Mouse (Mus musculus) hindbrain, postnatal 0 days (tissue): Measurements from ENCODE around the gene Pigr. TPM values are rescaled to one million over a fixed set of nuclear protein-coding genes. Genes with fewer than 3 reads are reported as not detected.

ENCODE experiments used
- ATAC-seq: fragments of 200-750 bp; cut with Nextera tagmentation; 2 replicates; pipeline ENCODE4 v1.8.0; 2017; ENCODE audit warnings: mild to moderate bottlenecking, moderate TSS enrichment, moderate library complexity
- DNase-seq: peaks from one replicate; pipeline ENCODE4 v3.0.0-alpha.2; 2015; ENCODE audit warnings: low spot score
- H3K27ac ChIP-seq: fragments of 300-500 bp; sonication (generic); 2 replicates; pipeline ENCODE4 v1.5.1; 2014; ENCODE audit warnings: mild to moderate bottlenecking
- H3K27me3 ChIP-seq: fragments of 300-500 bp; sonication (generic); 2 replicates; pipeline ENCODE4 v1.6.1; 2014; ENCODE audit warnings: low read length, mixed read lengths; ENCODE audit not compliant: insufficient read depth
- H3K36me3 ChIP-seq: fragments of 300-500 bp; sonication (generic); 2 replicates; pipeline ENCODE4 v1.6.1; 2014; ENCODE audit warnings: low read length, mixed read lengths; ENCODE audit not compliant: insufficient read depth
- H3K4me1 ChIP-seq: fragments of 300-500 bp; sonication (generic); 2 replicates; pipeline ENCODE4 v1.6.1; 2014; ENCODE audit warnings: antibody characterized with exemption, low read length, mixed read lengths; ENCODE audit not compliant: insufficient read depth
- H3K4me2 ChIP-seq: fragments of 300-500 bp; sonication (generic); 2 replicates; pipeline ENCODE4 v1.6.1; 2014; ENCODE audit warnings: low read depth, mild to moderate bottlenecking, low read length, moderate library complexity, mixed read lengths
- H3K4me3 ChIP-seq: fragments of 300-500 bp; sonication (generic); 2 replicates; pipeline ENCODE4 v1.5.1; 2014; ENCODE audit warnings: low read length
- H3K9ac ChIP-seq: fragments of 300-500 bp; sonication (generic); replicated peaks from 2 replicates; pipeline ENCODE4 v1.6.1; 2014; ENCODE audit warnings: mild to moderate bottlenecking, low read length, moderate library complexity, mixed read lengths
- H3K9me3 ChIP-seq: fragments of 300-500 bp; sonication (generic); 2 replicates; pipeline ENCODE4 v1.6.1; 2016; ENCODE audit warnings: low read length, mixed read lengths
- CTCF ChIP-seq: IDR thresholded peaks from 2 replicates; pipeline ENCODE4 v1.5.1; 2016; ENCODE audit warnings: antibody characterized with exemption, control low read depth, low read depth
- WGBS: fragments of 180-500 bp; shearing (Covaris S2); extraction: QIAGEN DNeasy Blood & Tissue Kit; methylation state at CpG from one replicate; pipeline ENCODE4 v1.1.7; 2014; 5-methylcytosine and 5-hydroxymethylcytosine counted together
- polyA plus RNA-seq: library from polyadenylated mRNA; unstranded; fragments of >200 nt; fragmentation: Nextera tagmentation; extraction: Ambion mirVana; gene quantifications from 2 replicates; pipeline ENCODE4 v1.2.1, GENCODE M21; 2015
- total RNA-seq: library from RNA; depleted of rRNA; stranded (reverse); fragments of >200 nt; gene quantifications from 2 replicates; pipeline ENCODE4 v1.2.3, GENCODE M21; 2014

Gene Pigr
- total and polyA plus RNA-seq, 2 experiments from 2014 or later = not detected

- 78% methylated on average over 6 of the region's 6 CpGs for WGBS
- H3K9ac ChIP-seq = no peak overlapping the region
- no peak overlapping the region for H3K4me3 ChIP-seq
- no peak overlapping the region for H3K27ac ChIP-seq
- H3K4me1 ChIP-seq = no peaks in the 10 kb centered on the region
- ATAC-seq = no peak
- no peak for TF ChIP-seq CTCF
- H3K9me3 ChIP-seq = no peaks in the 10 kb centered on the region
- no peaks in the 10 kb centered on the region for H3K27me3 ChIP-seq
- no peak overlapping the region for H3K4me2 ChIP-seq
- DNase-seq = no peak
- no peaks in the 10 kb centered on the region for H3K36me3 ChIP-seq
Observed at GRCm38 (mm10) chr1:130804279-130804678, 22.2 kb upstream of the Pigr start.

- 0 out of 2 replicates have a peak overlapping the region, but pooled peaks have one; percentile 1 for H3K4me2 ChIP-seq
- no peak for ATAC-seq
Observed at GRCm38 (mm10) chr1:130810906-130811305, 15.6 kb upstream of the Pigr start.

DNA sequence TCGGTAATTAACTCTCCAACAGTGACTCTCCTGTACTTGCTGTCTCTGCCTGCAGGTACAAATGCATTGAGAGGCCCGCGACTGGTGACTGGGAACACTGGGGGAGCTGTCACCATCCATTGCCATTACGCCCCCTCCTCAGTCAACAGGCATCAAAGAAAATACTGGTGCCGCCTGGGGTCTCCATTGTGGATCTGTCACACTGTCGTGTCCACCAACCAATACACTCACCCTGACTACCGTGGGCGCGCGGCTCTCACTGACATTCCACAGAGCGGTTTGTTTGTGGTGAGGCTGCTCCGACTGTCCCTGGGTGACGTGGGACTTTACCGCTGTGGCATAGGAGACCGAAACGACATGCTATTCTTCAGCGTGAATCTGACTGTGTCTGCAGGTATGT is 15.2 kb upstream of the Pigr start:
- 44% methylated on average over 17 of the region's 17 CpGs for WGBS

More at GRCm38 (mm10) chr1:130810906-130811305, 15.6 kb upstream of the Pigr start:
- H3K4me1 ChIP-seq = no peaks in the 10 kb centered on the region
- no peak overlapping the region for H3K4me3 ChIP-seq
- WGBS = 73% methylated on average over 3 of the region's 3 CpGs
- H3K27me3 ChIP-seq = no peaks in the 10 kb centered on the region
- no peaks in the 10 kb centered on the region for H3K9me3 ChIP-seq
- no peak for TF ChIP-seq CTCF
- no peak overlapping the region for H3K9ac ChIP-seq
- no peak for DNase-seq
- H3K27ac ChIP-seq = no peak overlapping the region
- H3K36me3 ChIP-seq = no peaks in the 10 kb centered on the region

DNA sequence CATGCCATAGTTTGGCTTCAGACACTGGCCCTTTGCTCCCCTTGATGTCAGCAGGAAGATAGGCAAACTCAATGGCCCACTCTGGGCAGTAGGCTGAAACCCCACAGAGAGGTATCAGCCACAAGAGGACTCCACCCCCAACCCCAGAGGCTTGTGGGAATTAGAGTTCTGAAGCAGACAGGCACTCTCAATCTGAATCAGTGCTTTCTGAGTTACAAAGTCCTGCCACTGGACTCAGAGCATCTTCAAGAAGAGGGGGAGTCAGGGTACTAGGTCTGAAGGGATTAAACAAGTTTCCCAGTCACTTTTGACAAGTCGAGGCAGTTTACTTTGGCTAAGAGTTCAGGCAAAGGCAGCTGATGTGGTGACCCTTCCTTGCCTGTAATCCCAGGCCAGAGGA is 6.7 kb upstream of the Pigr start:
- no peak for TF ChIP-seq CTCF
- H3K36me3 ChIP-seq = no peaks in the 10 kb centered on the region
- DNase-seq = no peak
- H3K27me3 ChIP-seq = no peaks in the 10 kb centered on the region
- no peak for ATAC-seq
- no peak overlapping the region for H3K27ac ChIP-seq
- H3K9me3 ChIP-seq = no peaks in the 10 kb centered on the region
- H3K9ac ChIP-seq = no peak overlapping the region
- H3K4me1 ChIP-seq = no peaks in the 10 kb centered on the region
- no peak overlapping the region for H3K4me3 ChIP-seq
- 80% methylated on average over 1 of the region's 1 CpGs for WGBS
- no peak overlapping the region for H3K4me2 ChIP-seq

More for the DNA sequence above, 15.2 kb upstream of the Pigr start:
- ATAC-seq (no peak), DNase-seq (no peak)
- Histone ChIP-seq H3K36me3 (no peaks in the 10 kb centered on the region), H3K9me3 (no peaks in the 10 kb centered on the region), H3K4me2 (0 out of 2 replicates have a peak overlapping the region, but pooled peaks have one; percentile 1), H3K9ac (no peak overlapping the region), H3K27me3 (no peaks in the 10 kb centered on the region), H3K27ac (no peak overlapping the region), H3K4me3 (no peak overlapping the region), H3K4me1 (no peaks in the 10 kb centered on the region)
- TF ChIP-seq CTCF = no peak

GRCm38 (mm10) chr1:130820316-130821148 is 6.0 kb upstream of the Pigr start:
- no peak for ATAC-seq

GRCm38 (mm10) chr1:130821149-130821471 is 5.4 kb upstream of the Pigr start:
- Histone ChIP-seq H3K36me3 (no peaks in the 10 kb centered on the region), H3K4me1 (no peaks in the 10 kb centered on the region), H3K9me3 (no peaks in the 10 kb centered on the region), H3K27me3 (no peaks in the 10 kb centered on the region), H3K4me2 (no peak overlapping the region), H3K4me3 (no peak overlapping the region), H3K9ac (no peak overlapping the region), H3K27ac (no peak overlapping the region)
- 82% methylated on average over 2 of the region's 2 CpGs for WGBS
- DNase-seq (no peak), ATAC-seq (no peak)
- no peak for TF ChIP-seq CTCF

More at GRCm38 (mm10) chr1:130820316-130821148, 6.0 kb upstream of the Pigr start:
- Histone ChIP-seq H3K27me3 (no peaks in the 10 kb centered on the region), H3K9me3 (no peaks in the 10 kb centered on the region), H3K9ac (no peak overlapping the region), H3K4me3 (no peak overlapping the region), H3K4me1 (no peaks in the 10 kb centered on the region), H3K4me2 (no peak overlapping the region), H3K36me3 (no peaks in the 10 kb centered on the region), H3K27ac (no peak overlapping the region)
- WGBS = 93% methylated on average over 7 of the region's 7 CpGs
- TF ChIP-seq CTCF = no peak
- DNase-seq = no peak
